Mouse (Mus musculus) hindbrain, embryonic 12.5 days (tissue): Measurements from ENCODE around the gene Olfr1424. TPM values are rescaled to one million over a fixed set of nuclear protein-coding genes. Genes with fewer than 3 reads are reported as not detected.
"Not testable (repeated sequence)": the region's sequence is repeated elsewhere in the genome, so short reads cannot be mapped to it uniquely, and the experiment has no call there.

Experiments used
- ATAC-seq: fragments of 200-750 bp; cut with Nextera tagmentation; 2 replicates; pipeline ENCODE4 v1.8.0; 2017; ENCODE audit warnings: moderate TSS enrichment; ENCODE audit not compliant: low FRiP score
- H3K27ac ChIP-seq: fragments of 300-500 bp; sonication (generic); 2 replicates; pipeline ENCODE4 v1.5.1; 2016; ENCODE audit warnings: mild to moderate bottlenecking
- H3K27me3 ChIP-seq: fragments of 300-500 bp; sonication (generic); 2 replicates; pipeline ENCODE4 v1.6.1; 2016; ENCODE audit warnings: mild to moderate bottlenecking
- H3K36me3 ChIP-seq: fragments of 300-500 bp; sonication (generic); 2 replicates; pipeline ENCODE4 v1.6.1; 2016; ENCODE audit warnings: mild to moderate bottlenecking
- H3K4me1 ChIP-seq: fragments of 300-500 bp; sonication (generic); 2 replicates; pipeline ENCODE4 v1.6.1; 2016
- H3K4me2 ChIP-seq: fragments of 300-500 bp; sonication (generic); replicated peaks from 2 replicates; pipeline ENCODE4 v1.6.1; 2016; ENCODE audit warnings: mild to moderate bottlenecking
- H3K4me3 ChIP-seq: fragments of 300-500 bp; sonication (generic); 2 replicates; pipeline ENCODE4 v1.5.1; 2016; ENCODE audit warnings: mild to moderate bottlenecking
- H3K9ac ChIP-seq: fragments of 300-500 bp; sonication (generic); 2 replicates; pipeline ENCODE4 v1.6.1; 2016; ENCODE audit warnings: mild to moderate bottlenecking, moderate library complexity
- H3K9me3 ChIP-seq: fragments of 300-500 bp; sonication (generic); replicated peaks from 2 replicates; pipeline ENCODE4 v1.6.1; 2016; ENCODE audit warnings: mild to moderate bottlenecking
- WGBS: fragments of 180-500 bp; shearing (Covaris S2); methylation state at CpG from one replicate; pipeline ENCODE4 v1.1.7; 2016; 5-methylcytosine and 5-hydroxymethylcytosine counted together
- polyA plus RNA-seq: library from polyadenylated mRNA; unstranded; fragments of >200 nt; fragmentation: Nextera tagmentation; extraction: Ambion mirVana; gene quantifications from 2 replicates; pipeline ENCODE4 v1.2.1, GENCODE M21; 2016

Gene Olfr1424
- not detected in 2 replicates for polyA plus RNA-seq

DNA sequence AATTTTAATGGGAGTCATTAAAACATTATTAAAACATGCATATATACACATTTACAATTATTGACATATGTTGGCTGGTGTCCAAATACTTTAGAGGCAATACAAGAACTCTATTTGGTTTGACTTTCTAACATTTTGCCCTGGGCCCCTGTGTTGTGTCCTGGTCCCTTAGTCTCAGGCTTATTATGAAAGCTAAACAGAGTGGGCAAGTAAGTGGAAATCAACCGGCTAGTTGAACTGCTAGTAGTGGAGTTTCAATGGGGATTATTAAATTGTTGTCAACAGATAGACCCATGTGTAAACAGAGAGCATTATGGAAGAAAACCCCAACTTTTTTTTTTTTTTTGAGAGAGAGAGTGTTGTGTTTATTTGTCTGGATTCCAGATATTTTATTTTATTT is at the start of gene Olfr1424:
Olfr1424 (minus strand) TSS at position 101 of the 400 bp plus-strand sequence.
- H3K9me3 ChIP-seq, H3K4me1 ChIP-seq, H3K27ac ChIP-seq, ATAC-seq, H3K9ac ChIP-seq, H3K36me3 ChIP-seq, H3K27me3 ChIP-seq, H3K4me3 ChIP-seq, H3K4me2 ChIP-seq: not testable (repeated sequence)
- WGBS: 89% methylated on average over 1 of the region's 1 CpGs

DNA sequence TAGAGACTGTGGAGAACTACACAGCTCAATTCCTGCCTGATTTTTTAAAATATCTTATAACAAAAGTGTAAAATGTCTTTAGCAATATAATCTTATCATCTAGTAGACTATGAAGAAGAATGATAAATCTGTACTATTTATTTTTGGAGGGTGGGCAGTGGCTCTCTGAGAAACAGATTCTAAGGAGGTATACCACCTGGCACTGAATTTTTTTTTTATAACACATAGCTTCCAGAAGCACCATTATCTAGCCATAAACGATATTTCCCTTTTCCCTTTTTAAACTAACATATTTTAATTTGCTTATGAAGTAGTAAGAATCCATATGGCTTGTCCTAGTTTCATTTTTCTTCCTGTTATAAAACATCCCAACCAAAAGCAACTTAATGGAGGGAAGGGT is 42.1 kb upstream of the Olfr1424 start:
- Histone ChIP-seq H3K9ac (no peak overlapping the region), H3K4me2 (no peak overlapping the region), H3K4me1 (no peaks in the 10 kb centered on the region), H3K27ac (no peak overlapping the region), H3K27me3 (no peaks in the 10 kb centered on the region), H3K36me3 (no peaks in the 10 kb centered on the region), H3K9me3 (no peaks in the 10 kb centered on the region), H3K4me3 (no peak overlapping the region)
- WGBS: 84% methylated on average over 1 of the region's 1 CpGs
- no peak for ATAC-seq

DNA sequence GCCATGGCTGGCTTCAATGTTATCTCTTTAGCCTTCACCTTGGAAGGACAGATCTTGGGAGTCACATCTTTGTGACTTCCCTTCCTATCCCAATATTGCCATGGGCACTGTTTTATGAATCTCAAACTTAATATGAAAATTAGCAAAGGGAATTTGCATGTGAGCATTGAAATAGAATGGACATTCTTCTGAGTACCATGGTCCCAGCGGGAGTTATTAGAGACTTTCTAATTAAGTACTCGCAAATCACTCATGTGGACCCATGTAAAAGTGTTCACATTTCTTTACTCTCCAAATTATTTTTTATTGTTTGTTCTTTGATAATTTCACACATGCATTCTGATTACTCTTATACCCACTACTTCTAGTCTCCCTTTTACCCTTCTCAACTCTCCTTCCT is 40.8 kb upstream of the Olfr1424 start, which contains the start of gene Olfr1427:
Olfr1427 (minus strand) TSS at position 101 of the 400 bp plus-strand sequence.
- H3K9me3 ChIP-seq: no peaks in the 10 kb centered on the region
- H3K9ac ChIP-seq: no peak within 1 kb of the TSS
- no peaks in the 10 kb centered on the region for H3K27me3 ChIP-seq
- H3K4me2 ChIP-seq: no peak within 1 kb of the TSS
- H3K4me3 ChIP-seq: no peak within 1 kb of the TSS
- no peaks in the 10 kb centered on the region for H3K36me3 ChIP-seq
- WGBS: 91% methylated on average over 2 of the region's 2 CpGs
- ATAC-seq: no peak
- H3K27ac ChIP-seq: no peak within 1 kb of the TSS
- H3K4me1 ChIP-seq: no peaks in the 10 kb centered on the region

DNA sequence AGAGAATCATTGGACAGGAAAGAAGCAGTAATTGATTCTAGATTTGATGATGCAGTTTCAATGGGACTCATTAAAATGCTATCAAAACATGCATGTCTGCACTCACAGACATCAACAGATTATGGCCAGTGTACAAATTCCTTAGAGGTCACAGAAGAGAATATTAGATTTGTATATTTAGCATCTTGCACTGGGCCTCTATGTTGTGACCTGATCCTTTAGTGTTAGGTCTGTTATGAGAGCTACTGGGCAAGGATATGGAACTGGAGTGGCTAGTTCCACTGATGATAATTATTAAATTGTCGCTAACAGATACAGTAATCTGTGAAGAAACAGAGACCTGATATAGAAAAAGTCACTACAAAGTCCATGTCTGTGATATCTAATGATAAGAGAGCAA is 29.4 kb upstream of the Olfr1424 start, which contains the start of gene Olfr1426:
Olfr1426 (minus strand) TSS at position 101 of the 400 bp plus-strand sequence.
- 84% methylated on average over 1 of the region's 1 CpGs for WGBS
- H3K4me1 ChIP-seq: no peaks in the 10 kb centered on the region
- no peaks in the 10 kb centered on the region for H3K27me3 ChIP-seq
- H3K4me3 ChIP-seq: no peak within 1 kb of the TSS
- no peaks in the 10 kb centered on the region for H3K9me3 ChIP-seq
- no peak within 1 kb of the TSS for H3K9ac ChIP-seq
- H3K36me3 ChIP-seq: no peaks in the 10 kb centered on the region
- H3K27ac ChIP-seq: no peak within 1 kb of the TSS
- no peak for ATAC-seq
- H3K4me2 ChIP-seq: no peak within 1 kb of the TSS

DNA sequence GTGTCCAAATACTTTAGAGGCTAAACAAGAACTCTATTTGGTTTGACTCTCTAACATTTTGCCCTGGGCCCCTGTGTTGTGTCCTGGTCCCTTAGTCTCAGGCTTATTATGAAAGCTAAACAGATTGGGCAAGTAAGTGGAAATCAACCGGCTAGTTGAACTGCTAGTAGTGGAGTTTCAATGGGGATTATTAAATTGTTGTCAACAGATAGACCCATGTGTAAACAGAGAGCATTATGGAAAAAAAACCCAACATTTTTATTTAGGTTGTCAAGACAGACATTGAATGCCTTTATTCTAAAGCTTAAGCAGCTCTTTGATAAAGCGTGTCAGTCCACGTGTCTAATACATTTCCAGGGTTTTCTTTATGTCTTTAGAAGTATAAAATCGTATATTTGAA is 15.1 kb upstream of the Olfr1424 start, which contains the start of gene Olfr1425:
Olfr1425 (minus strand) TSS at position 101 of the 400 bp plus-strand sequence.
- H3K4me1 ChIP-seq, H3K27ac ChIP-seq, H3K36me3 ChIP-seq, H3K9ac ChIP-seq, H3K27me3 ChIP-seq, H3K4me3 ChIP-seq, H3K4me2 ChIP-seq, H3K9me3 ChIP-seq, ATAC-seq: not testable (repeated sequence)
- 82% methylated on average over 4 of the region's 4 CpGs for WGBS

DNA sequence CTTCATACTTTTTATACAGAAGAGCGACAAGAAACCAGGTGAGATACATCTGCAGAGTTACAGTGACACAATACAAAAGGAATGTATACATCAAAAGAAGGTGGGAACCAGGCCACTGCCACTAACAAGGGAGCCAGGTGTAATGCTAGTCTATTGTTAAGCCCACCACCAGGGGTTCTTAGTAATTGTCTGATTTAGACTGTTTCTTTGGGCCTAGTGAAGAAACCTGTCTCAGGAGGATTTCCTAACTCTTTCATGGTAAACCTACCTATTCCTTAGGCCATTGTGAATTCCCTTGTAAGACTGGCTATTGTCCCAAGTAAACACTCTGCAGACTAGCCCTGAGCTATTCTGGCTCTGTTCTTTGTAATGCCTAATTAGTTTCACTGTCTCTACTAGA is 7.1 kb upstream of the Olfr1424 start:
- not testable (repeated sequence) for ATAC-seq, H3K27ac ChIP-seq, H3K27me3 ChIP-seq, H3K4me2 ChIP-seq, H3K9me3 ChIP-seq, H3K36me3 ChIP-seq, H3K4me1 ChIP-seq, H3K4me3 ChIP-seq, H3K9ac ChIP-seq
- 83% methylated on average over 1 of the region's 1 CpGs for WGBS

DNA sequence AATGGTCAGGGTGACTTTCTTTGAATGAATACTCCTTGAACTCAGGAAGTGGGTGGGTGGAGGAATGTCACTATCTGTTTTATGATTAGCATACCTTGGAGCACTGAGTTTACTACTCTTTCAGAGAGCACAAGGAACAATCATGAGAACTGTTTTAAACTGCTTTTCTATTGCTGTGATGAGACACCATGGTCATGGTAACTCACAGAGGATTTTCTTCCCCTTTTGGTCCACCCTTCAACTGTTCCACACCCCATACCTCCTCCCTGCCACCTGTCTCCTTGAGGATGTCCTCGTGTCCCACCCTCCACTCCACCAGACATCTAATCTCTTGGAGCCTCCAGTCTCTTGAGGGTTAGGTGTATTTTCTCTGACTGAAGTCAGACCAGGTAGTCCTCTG is 5.3 kb upstream of the Olfr1424 start:
- H3K4me3 ChIP-seq, H3K4me1 ChIP-seq, H3K9ac ChIP-seq, H3K36me3 ChIP-seq, H3K27ac ChIP-seq, H3K27me3 ChIP-seq, H3K4me2 ChIP-seq, ATAC-seq, H3K9me3 ChIP-seq: not testable (repeated sequence)
- WGBS: 81% methylated on average over 1 of the region's 1 CpGs

DNA sequence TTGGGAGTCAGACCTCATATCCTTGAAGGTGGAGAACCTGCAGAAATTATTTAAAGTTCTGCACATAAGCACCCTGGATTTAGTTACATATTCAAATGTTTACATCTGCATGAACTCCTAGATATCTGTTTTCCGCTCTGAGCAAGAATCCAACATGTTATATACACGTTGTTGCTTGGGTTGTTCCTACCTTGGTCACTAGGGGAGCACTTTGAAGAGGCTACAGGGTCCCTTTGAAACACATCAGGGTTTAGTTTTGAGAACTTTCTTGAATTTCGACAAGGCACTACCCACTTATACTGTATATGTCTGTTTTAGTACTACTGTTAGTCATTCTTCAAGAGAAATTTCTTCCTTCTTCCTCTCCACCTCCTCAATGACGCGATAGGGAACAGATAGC is 19.3 kb downstream of the Olfr1424 start:
- no peak for ATAC-seq
- H3K9ac ChIP-seq: no peak overlapping the region
- no peak overlapping the region for H3K4me3 ChIP-seq
- WGBS: 89% methylated on average over 5 of the region's 5 CpGs
- no peaks in the 10 kb centered on the region for H3K27me3 ChIP-seq
- no peaks in the 10 kb centered on the region for H3K4me1 ChIP-seq
- no peak overlapping the region for H3K4me2 ChIP-seq
- H3K9me3 ChIP-seq: no peaks in the 10 kb centered on the region
- H3K36me3 ChIP-seq: no peaks in the 10 kb centered on the region
- H3K27ac ChIP-seq: no peak overlapping the region

DNA sequence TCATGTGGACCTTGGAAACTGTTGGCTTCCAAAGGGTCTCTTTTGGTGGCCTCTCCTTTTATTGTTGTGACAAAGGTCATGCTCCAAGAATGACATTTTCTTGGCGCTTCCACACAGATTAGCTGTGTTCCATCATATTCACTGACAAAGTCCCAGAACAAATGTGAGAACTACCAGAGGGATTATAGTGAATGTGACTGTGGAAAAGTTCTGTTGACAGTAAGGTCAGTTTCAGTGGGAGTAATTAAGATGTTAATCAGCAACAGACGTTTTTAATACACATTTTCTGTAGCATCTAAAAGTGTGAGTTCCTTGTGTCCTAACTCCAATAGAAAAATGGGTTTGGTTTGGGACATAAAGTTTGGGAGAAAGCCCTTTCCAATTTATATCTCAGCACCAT is 21.3 kb downstream of the Olfr1424 start, which contains the start of gene Olfr1423:
Olfr1423 (minus strand) TSS at position 101 of the 400 bp plus-strand sequence.
- ATAC-seq: no peak
- Histone ChIP-seq H3K27ac (no peak within 1 kb of the TSS), H3K9me3 (no peaks in the 10 kb centered on the region), H3K36me3 (no peaks in the 10 kb centered on the region), H3K27me3 (no peaks in the 10 kb centered on the region), H3K4me1 (no peaks in the 10 kb centered on the region), H3K9ac (no peak within 1 kb of the TSS), H3K4me3 (no peak within 1 kb of the TSS), H3K4me2 (no peak within 1 kb of the TSS)
- WGBS: 65% methylated on average over 2 of the region's 2 CpGs

DNA sequence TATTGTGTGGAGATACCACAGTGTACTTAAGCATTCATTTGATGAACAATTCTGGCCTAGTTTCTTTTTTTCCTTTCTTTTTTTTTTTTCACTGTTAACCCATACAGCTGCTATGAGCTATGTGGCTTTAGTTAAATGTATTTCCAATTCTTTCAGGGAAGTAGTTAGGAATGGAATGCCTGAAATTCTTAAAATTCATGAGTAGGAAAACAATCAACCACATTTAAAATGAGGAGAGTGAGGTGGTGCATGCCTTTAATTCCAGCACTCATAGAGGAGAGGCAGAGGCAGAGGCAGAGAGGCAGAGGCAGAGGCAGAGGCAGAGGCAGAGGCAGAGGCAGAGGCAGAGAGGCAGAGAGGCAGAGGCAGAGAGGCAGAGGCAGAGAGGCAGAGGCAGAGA is 24.8 kb downstream of the Olfr1424 start:
- Histone ChIP-seq H3K4me1 (no peaks in the 10 kb centered on the region), H3K9me3 (no peaks in the 10 kb centered on the region), H3K4me3 (no peak overlapping the region), H3K36me3 (no peaks in the 10 kb centered on the region), H3K4me2 (no peak overlapping the region), H3K27me3 (no peaks in the 10 kb centered on the region), H3K27ac (no peak overlapping the region), H3K9ac (no peak overlapping the region)
- ATAC-seq: no peak

DNA sequence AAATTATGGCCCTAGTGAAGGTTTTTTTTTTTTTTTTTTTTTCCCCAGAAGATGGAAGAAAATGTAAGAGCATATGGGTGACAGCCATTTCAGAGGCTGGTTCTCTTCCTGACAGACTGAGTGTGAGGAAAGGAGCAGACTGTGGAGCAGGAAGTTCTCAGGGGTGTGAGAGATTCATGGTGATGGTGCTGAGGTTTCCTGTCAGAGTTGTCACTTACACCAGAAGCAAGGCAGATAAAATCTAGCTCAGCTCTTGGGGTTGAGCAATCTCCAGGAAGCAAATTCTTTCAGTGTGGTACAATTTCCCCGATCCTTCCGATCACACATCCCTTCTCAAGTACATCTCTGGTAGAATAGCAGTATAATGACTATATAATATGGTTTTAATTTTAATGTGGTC is 35.9 kb downstream of the Olfr1424 start:
- no peak overlapping the region for H3K27ac ChIP-seq
- WGBS: 81% methylated on average over 2 of the region's 2 CpGs
- no peak for ATAC-seq
- no peak overlapping the region for H3K4me2 ChIP-seq
- H3K4me1 ChIP-seq: no peaks in the 10 kb centered on the region
- H3K27me3 ChIP-seq: no peaks in the 10 kb centered on the region
- no peak overlapping the region for H3K4me3 ChIP-seq
- no peak overlapping the region for H3K9ac ChIP-seq
- H3K9me3 ChIP-seq: no peaks in the 10 kb centered on the region
- H3K36me3 ChIP-seq: no peaks in the 10 kb centered on the region

DNA sequence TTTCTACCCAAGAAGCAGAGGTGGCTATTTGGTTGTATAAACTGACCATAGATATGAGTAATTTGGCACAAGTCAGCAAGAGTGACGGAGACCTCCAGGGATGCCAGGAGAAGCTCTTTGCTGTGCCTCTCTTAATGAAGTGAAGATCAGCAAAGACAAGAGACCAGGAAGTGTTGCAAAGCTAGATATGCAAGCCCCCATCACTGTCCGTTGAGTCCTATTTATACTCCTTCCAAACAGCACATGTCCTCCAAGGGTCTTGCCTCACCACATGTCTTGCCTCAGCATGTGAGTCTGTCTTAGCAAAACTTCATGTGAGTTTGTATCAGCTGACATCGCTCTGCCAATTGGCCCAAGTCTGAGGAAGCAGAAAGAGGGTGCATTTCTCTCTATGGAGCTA is 37.1 kb downstream of the Olfr1424 start:
- Histone ChIP-seq H3K9ac (no peak overlapping the region), H3K9me3 (no peaks in the 10 kb centered on the region), H3K4me1 (no peaks in the 10 kb centered on the region), H3K27me3 (no peaks in the 10 kb centered on the region), H3K4me2 (no peak overlapping the region), H3K27ac (no peak overlapping the region), H3K4me3 (no peak overlapping the region), H3K36me3 (no peaks in the 10 kb centered on the region)
- ATAC-seq: no peak
- WGBS: 96% methylated on average over 3 of the region's 3 CpGs

DNA sequence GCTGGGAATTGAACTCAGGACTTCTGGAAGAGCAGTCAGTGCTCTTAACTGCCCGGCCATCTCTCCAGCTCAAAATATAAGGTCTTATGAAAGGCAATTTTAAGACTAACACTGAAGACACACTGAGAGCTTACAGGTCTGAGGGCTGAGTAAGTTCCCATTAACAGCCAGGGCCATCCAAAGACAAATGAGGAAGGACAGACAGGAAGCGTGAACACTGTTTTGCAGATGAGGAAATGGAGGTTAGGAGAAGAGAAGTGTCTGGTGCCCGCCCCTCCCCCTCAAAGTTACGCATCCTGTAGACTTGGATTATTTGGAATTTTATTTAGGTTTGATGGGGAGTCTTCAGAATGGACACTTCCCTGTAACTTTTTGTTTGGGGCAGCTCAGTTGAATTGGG is 38.3 kb downstream of the Olfr1424 start:
- Histone ChIP-seq H3K27me3 (no peaks in the 10 kb centered on the region), H3K4me1 (no peaks in the 10 kb centered on the region), H3K27ac (no peak overlapping the region), H3K4me2 (no peak overlapping the region), H3K9ac (no peak overlapping the region), H3K4me3 (no peak overlapping the region), H3K36me3 (no peaks in the 10 kb centered on the region), H3K9me3 (no peaks in the 10 kb centered on the region)
- ATAC-seq: no peak
- 91% methylated on average over 4 of the region's 4 CpGs for WGBS
